Mouse (Mus musculus) forebrain, embryonic 11.5 days (tissue): ENCODE measurements around the gene Babam1. TPM values are rescaled to one million over a fixed set of nuclear protein-coding genes. Genes with fewer than 3 reads are reported as not detected.

ENCODE experiments used
- ATAC-seq: fragments of 200-750 bp; cut with Nextera tagmentation; replicated peaks from 2 replicates; pipeline ENCODE4 v1.8.0; 2017; ENCODE audit warnings: moderate TSS enrichment; ENCODE audit not compliant: low FRiP score
- DNase-seq: peaks from one replicate; pipeline ENCODE4 v3.0.0-alpha.2; 2017; ENCODE audit warnings: low spot score
- H3K27ac ChIP-seq: fragments of 300-500 bp; sonication (generic); 2 replicates; pipeline ENCODE4 v1.5.1; 2014; ENCODE audit warnings: low read depth, low read length
- H3K27me3 ChIP-seq: fragments of 300-500 bp; sonication (generic); 2 replicates; pipeline ENCODE4 v1.6.1; 2014; ENCODE audit warnings: mild to moderate bottlenecking, low read length, mixed read lengths; ENCODE audit not compliant: control insufficient read depth, insufficient read depth
- H3K36me3 ChIP-seq: fragments of 300-500 bp; sonication (generic); 2 replicates; pipeline ENCODE4 v1.6.1; 2014; ENCODE audit warnings: mild to moderate bottlenecking, low read length, moderate library complexity, mixed read lengths; ENCODE audit not compliant: control insufficient read depth, insufficient read depth
- H3K4me1 ChIP-seq: fragments of 300-500 bp; sonication (generic); replicated peaks from 2 replicates; pipeline ENCODE4 v1.6.1; 2014; ENCODE audit warnings: low read length, mixed read lengths; ENCODE audit not compliant: control insufficient read depth, insufficient read depth
- H3K4me2 ChIP-seq: fragments of 300-500 bp; sonication (generic); 2 replicates; pipeline ENCODE4 v1.6.1; 2014; ENCODE audit warnings: low read depth, mild to moderate bottlenecking, low read length, moderate library complexity, mixed read lengths; ENCODE audit not compliant: severe bottlenecking
- H3K4me3 ChIP-seq: fragments of 300-500 bp; sonication (generic); 2 replicates; pipeline ENCODE4 v1.5.1; 2014; ENCODE audit warnings: low read depth, low read length
- H3K9ac ChIP-seq: fragments of 300-500 bp; sonication (generic); 2 replicates; pipeline ENCODE4 v1.6.1; 2014; ENCODE audit warnings: low read length
- H3K9me3 ChIP-seq: fragments of 300-500 bp; sonication (generic); 2 replicates; pipeline ENCODE4 v1.6.1; 2016; ENCODE audit warnings: low read length, mixed read lengths; ENCODE audit not compliant: control insufficient read depth
- WGBS: fragments of 180-500 bp; shearing (Covaris S2); extraction: QIAGEN DNeasy Blood & Tissue Kit; methylation state at CpG from one replicate; pipeline ENCODE4 v1.1.7; 2014; 5-methylcytosine and 5-hydroxymethylcytosine counted together
- polyA plus RNA-seq: library from polyadenylated mRNA; unstranded; fragments of >200 nt; fragmentation: Nextera tagmentation; extraction: Ambion mirVana; gene quantifications from 2 replicates; pipeline ENCODE4 v1.2.1, GENCODE M21; 2014

The Babam1 gene
- polyA plus RNA-seq, 1 experiment from 2014 or later, result 106 TPM

DNA sequence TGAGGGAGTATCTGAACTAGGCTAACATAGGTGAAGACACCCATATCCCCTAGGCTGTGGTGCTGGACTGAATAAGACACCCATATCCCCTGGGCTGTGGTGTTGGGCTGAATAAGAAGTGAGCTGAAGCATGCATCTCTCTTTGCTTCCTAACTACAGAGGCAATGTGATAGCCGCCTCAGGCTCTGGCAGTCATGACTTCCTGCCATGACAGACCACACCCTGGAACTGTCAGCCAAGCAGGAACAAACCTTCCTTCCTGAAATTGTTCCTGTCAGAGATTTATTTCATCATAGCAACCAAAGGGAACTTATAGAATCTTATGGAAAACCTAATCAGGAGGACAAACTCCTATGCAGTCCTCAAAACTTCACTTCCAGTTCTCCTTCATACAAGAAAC lies 8.4 kb upstream of the Babam1 start:
- Histone ChIP-seq H3K36me3 (no peaks in the 10 kb centered on the region), H3K27ac (no peak overlapping the region), H3K9me3 (no peaks in the 10 kb centered on the region), H3K4me3 (no peak overlapping the region), H3K9ac (no peak overlapping the region), H3K4me2 (no peak overlapping the region), H3K27me3 (no peaks in the 10 kb centered on the region), H3K4me1 (peaks cover 3% of the 10 kb centered on the region; the same call in 1 of the 2 replicates)
- 75% methylated on average over 1 of the region's 1 CpGs for WGBS
- ATAC-seq (no peak), DNase-seq (no peak)

DNA sequence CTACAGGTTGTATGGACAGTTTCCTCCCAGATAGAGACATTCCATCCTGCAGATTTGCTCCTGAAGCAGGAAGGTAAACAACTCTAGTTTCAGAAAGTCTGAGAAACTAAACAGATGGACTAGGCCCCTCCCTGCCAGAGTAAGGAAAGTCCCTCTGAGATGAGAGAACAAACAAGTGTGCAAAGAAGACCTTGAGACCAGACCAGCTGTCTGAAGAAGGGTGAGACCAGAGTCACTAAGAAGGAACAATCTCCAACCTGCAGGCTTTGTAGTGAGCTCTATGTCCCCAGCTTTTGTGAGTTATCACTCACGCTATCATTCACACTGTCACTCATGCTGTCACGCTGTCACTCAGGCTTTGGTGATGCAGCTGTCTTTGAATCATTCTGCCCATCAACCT lies 5.0 kb upstream of the Babam1 start:
- H3K36me3 ChIP-seq, result no peaks in the 10 kb centered on the region
- no peak overlapping the region for H3K4me3 ChIP-seq
- H3K27ac ChIP-seq, result no peak overlapping the region
- no peaks in the 10 kb centered on the region for H3K27me3 ChIP-seq
- H3K9ac ChIP-seq, result no peak overlapping the region
- H3K4me2 ChIP-seq, result no peak overlapping the region
- DNase-seq (no peak), ATAC-seq (no peak)
- no peaks in the 10 kb centered on the region for H3K9me3 ChIP-seq
- no peaks in the 10 kb centered on the region for H3K4me1 ChIP-seq
- 92% methylated on average over 2 of the region's 2 CpGs for WGBS

DNA sequence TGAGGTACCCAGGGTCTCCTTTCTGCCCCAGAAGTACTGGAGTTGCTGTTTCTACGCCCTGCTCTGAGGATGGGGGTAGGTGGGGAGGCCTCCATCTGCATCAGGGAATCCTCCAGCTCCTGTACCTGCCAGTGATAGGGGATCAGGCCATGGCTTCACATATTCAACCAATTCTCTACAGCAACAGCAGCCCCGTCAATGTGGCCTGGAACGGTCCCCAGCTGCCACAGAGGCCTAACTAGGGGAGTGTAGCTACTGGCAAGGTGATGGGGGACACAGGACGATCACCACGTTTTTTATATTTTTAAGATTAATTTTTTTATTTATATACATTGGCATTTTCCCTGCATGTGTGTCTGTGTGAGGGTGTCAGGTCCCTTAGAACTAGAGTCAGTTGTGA lies 4.3 kb upstream of the Babam1 start:
- no peaks in the 10 kb centered on the region for H3K9me3 ChIP-seq
- H3K36me3 ChIP-seq, result no peaks in the 10 kb centered on the region
- no peak overlapping the region for H3K4me3 ChIP-seq
- ATAC-seq (no peak), DNase-seq (peak; percentile 39)
- H3K4me1 ChIP-seq, result peaks cover 3% of the 10 kb centered on the region
- no peak overlapping the region for H3K4me2 ChIP-seq
- no peak overlapping the region for H3K27ac ChIP-seq
- no peak overlapping the region for H3K9ac ChIP-seq
- H3K27me3 ChIP-seq, result no peaks in the 10 kb centered on the region
- 78% methylated on average over 5 of the region's 5 CpGs for WGBS

DNA sequence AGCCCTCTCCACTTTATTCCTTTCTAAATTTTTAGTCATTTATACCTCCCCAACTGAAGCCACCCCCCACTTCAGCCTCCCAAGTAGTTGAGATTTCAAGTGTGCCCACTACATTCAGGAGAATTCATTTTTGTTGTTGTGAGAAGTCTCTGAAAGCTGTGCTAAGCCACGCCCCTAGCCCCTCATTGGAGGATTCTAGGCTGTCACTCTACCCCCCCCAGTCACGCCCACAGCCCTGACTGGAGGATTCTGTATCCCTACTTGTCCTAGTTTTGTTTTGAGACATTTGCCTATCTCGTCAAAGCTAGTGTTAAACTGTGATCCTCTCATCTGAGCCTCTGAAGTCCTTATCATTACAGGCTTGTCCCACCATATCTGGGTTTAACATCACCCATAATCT lies 3.8 kb upstream of the Babam1 start:
- Histone ChIP-seq H3K9me3 (no peaks in the 10 kb centered on the region), H3K4me2 (0 out of 2 replicates have a peak overlapping the region, but pooled peaks have one; percentile 27), H3K36me3 (no peaks in the 10 kb centered on the region), H3K4me1 (peaks cover 7% of the 10 kb centered on the region), H3K27ac (no peak overlapping the region), H3K9ac (no peak overlapping the region; the same call in 1 of the 2 replicates), H3K4me3 (no peak overlapping the region), H3K27me3 (no peaks in the 10 kb centered on the region)
- ATAC-seq (no peak), DNase-seq (peak; percentile 75)
- 5% methylated on average over 3 of the region's 3 CpGs for WGBS

DNA sequence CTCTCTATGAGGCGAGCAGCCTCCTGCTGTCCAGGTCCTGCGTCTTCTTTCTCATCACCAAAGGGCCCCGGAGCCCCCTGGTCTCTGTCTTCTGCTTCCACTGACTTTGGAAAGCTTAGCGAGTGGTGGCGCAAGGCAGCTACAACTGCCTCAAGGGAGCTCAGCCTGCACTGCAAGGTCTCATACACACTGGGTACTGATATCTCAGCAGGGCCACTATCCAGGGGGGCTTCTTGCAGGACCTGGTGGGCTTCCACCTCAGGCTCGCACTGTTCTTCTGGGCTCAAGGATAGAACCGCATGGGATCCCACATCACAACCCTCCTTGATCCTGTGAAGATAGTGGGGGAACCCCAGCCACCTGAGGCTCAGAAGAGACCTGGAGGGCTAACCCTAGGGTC lies 2.2 kb upstream of the Babam1 start:
- no peaks in the 10 kb centered on the region for H3K9me3 ChIP-seq
- 85% methylated on average over 7 of the region's 7 CpGs for WGBS
- no peak overlapping the region for H3K27ac ChIP-seq
- H3K27me3 ChIP-seq, result no peaks in the 10 kb centered on the region
- peaks cover 7% of the 10 kb centered on the region for H3K4me1 ChIP-seq
- no peak overlapping the region for H3K4me2 ChIP-seq
- H3K36me3 ChIP-seq, result no peaks in the 10 kb centered on the region; the same call in 1 of the 2 replicates
- ATAC-seq (no peak), DNase-seq (peak; percentile 30)
- H3K4me3 ChIP-seq, result no peak overlapping the region
- no peak overlapping the region for H3K9ac ChIP-seq

DNA sequence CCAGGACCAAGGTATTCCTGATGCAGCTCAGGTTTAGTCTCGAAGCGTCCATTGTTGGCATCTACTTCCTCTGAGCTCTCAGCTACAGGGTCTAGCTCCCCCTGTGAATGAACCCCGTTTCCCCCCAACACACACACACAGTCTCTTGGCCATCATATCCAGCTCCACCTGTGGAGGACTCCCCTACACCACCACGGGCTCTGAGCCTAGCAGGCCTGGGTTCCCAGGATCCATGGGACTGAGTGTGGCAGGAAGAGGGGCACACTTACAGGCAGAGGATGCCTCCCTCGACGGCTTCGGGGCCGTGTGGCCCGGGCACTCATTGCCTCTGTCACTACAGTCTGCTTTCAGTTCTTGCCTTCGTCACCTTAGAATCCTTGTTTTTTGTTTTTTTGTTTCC lies 1.6 kb upstream of the Babam1 start:
- peak; percentile 44 for DNase-seq
- Histone ChIP-seq H3K27ac (no peak overlapping the region), H3K4me3 (no peak overlapping the region), H3K4me2 (no peak overlapping the region), H3K9me3 (no peaks in the 10 kb centered on the region), H3K9ac (no peak overlapping the region), H3K36me3 (no peaks in the 10 kb centered on the region; the same call in 1 of the 2 replicates), H3K4me1 (peaks cover 7% of the 10 kb centered on the region), H3K27me3 (no peaks in the 10 kb centered on the region)
- 84% methylated on average over 10 of the region's 10 CpGs for WGBS
- ATAC-seq, result no peak

DNA sequence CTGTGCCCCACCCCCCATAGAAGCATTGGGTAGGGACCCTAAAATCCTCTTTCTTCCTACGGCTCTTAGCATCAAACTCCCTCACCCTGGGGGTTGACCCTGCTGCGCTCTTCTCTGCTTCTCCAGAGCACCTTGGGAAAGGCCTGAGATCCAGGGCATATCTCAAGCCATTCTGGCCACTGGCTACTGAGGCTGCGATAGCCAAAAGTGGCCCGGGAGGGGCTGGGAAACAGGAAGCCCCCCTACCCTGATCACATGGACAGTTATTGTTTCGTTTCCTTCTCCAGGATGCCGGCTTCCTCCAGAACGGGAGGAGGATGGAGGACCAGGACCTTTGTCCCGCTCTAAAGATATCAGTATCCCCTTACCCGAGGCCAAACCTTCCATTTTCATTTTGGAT lies 1.0 kb upstream of the Babam1 start, which contains the start of gene Ushbp1:
TSS of gene Ushbp1 (minus strand) at position 174 of the 400 bp plus-strand sequence.
- H3K27me3 ChIP-seq, result no peaks in the 10 kb centered on the region
- no peaks in the 10 kb centered on the region; the same call in 1 of the 2 replicates for H3K36me3 ChIP-seq
- H3K9me3 ChIP-seq, result no peaks in the 10 kb centered on the region
- H3K27ac ChIP-seq, result peak within 1 kb of the TSS; percentile 3; the same call in 1 of the 2 replicates
- no peak for ATAC-seq
- H3K9ac ChIP-seq, result no peak within 1 kb of the TSS; the same call in 1 of the 2 replicates
- H3K4me2 ChIP-seq, result peak within 1 kb of the TSS; percentile 28; the same call in 1 of the 2 replicates
- 89% methylated on average over 9 of the region's 9 CpGs for WGBS
- H3K4me1 ChIP-seq, result peaks cover 7% of the 10 kb centered on the region
- peak within 1 kb of the TSS; percentile 79 for H3K4me3 ChIP-seq
- peak; percentile 47 for DNase-seq

DNA sequence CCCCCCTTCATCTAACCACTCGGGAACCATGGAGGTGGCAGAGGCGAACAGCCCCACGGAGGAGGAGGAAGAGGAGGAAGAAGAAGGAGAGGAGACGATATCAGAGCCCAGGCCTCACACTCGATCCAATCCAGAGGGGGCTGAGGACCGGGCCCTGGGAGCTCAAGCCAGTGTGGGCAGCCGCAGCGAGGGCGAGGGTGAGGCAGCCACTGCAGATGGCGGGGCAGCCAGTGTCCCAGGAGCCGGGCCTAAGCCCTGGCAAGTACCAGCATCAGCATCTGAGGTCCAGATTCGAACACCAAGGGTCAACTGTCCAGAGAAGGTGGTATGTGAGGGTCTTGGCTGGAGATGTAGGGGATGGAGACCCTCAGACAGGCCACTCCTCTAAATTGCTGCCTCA lies 1.0 kb downstream of the Babam1 start:
- DNase-seq (no peak), ATAC-seq (no peak)
- H3K9ac ChIP-seq, result peak overlapping the region; percentile 58
- peaks cover 7% of the 10 kb centered on the region for H3K4me1 ChIP-seq
- H3K4me2 ChIP-seq, result peak overlapping the region; percentile 86
- no peaks in the 10 kb centered on the region; the same call in 1 of the 2 replicates for H3K36me3 ChIP-seq
- H3K4me3 ChIP-seq, result peak overlapping the region; percentile 79
- H3K27me3 ChIP-seq, result no peaks in the 10 kb centered on the region
- WGBS, result 86% methylated on average over 12 of the region's 12 CpGs
- H3K27ac ChIP-seq, result no peak overlapping the region
- H3K9me3 ChIP-seq, result no peaks in the 10 kb centered on the region

DNA sequence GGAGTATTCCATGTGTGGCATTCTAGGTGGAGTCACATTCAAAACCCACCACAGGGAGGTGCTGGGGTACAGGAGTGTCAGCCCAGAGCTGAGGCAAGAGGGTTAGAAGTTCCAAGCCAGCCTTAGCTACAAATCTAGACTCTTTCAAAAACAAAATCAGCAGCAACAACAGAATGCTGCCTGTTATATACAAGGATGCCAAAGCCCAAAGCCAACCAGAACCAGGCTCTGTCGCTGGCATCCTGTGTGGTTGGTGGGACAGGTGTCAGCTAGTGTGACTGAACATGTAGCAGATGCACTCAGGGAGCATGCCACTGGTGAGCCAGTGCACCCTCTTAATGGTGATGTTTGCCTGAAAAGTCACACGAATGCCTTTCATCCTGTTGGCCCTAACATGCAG lies 4.2 kb downstream of the Babam1 start:
- Histone ChIP-seq H3K9ac (no peak overlapping the region), H3K36me3 (no peaks in the 10 kb centered on the region; the same call in 1 of the 2 replicates), H3K4me3 (no peak overlapping the region), H3K9me3 (no peaks in the 10 kb centered on the region), H3K27me3 (no peaks in the 10 kb centered on the region), H3K4me2 (no peak overlapping the region), H3K4me1 (peaks cover 9% of the 10 kb centered on the region), H3K27ac (no peak overlapping the region)
- ATAC-seq (no peak), DNase-seq (no peak)
- 93% methylated on average over 2 of the region's 2 CpGs for WGBS
